Mouse (Mus musculus) heart, postnatal 0 days (tissue): Measurements from ENCODE around the gene Tuba3a.

Source experiments
- CTCF ChIP-seq: IDR thresholded peaks from 2 replicates; pipeline ENCODE4 v1.5.1; 2016; ENCODE audit warnings: antibody characterized with exemption, control low read depth, low read depth
- EP300 ChIP-seq: IDR thresholded peaks from 2 replicates; pipeline ENCODE4 v1.6.1; 2016; ENCODE audit warnings: antibody characterized with exemption, low read depth

DNA sequence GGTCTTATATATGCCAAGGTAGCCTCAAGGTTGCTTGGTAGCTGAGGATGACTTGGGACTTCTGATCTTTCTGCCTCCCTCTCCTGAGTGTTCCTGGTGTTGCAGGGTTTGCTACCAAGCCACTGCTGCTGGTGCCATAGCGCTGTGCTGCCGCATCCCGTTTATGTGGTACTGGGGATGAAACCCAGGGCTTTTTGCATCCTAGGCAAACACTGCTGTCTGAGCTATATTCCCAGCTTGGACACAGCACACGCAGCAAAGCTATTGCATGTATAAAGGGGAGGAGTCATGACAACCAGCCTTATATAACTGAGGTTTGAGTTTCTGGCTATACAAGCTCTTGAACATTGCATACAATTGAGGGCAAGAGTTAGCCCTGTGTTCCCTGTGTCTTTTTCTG is 48.4 kb downstream of the Tuba3a start:
- TF ChIP-seq CTCF (no peak), EP300 (no peak)
